Mouse (Mus musculus): ENCODE data around the gene Usp19.

Gene Usp19

DNA sequence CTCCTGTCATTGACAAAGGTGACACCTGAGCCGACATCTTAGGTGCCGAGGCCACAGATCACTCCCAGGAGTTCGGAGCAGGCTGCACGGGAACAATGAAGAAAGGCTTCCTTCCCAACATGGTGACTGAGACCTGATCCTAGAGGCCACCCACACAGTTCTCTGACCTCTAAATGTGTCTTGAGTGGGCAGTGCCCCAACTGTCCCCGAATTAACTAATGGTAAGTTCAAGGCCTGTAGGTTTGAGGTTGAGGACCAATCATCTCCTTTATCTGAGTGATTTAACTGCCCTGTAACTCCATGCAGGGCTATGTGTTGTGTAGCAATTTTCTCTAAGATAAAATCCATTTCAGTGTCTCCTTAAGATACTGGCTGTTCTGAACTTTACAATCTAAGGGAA, 21.0 kb upstream of the Usp19 start:
- DNase-seq (ENCODE audit: low spot score), result no peak

DNA sequence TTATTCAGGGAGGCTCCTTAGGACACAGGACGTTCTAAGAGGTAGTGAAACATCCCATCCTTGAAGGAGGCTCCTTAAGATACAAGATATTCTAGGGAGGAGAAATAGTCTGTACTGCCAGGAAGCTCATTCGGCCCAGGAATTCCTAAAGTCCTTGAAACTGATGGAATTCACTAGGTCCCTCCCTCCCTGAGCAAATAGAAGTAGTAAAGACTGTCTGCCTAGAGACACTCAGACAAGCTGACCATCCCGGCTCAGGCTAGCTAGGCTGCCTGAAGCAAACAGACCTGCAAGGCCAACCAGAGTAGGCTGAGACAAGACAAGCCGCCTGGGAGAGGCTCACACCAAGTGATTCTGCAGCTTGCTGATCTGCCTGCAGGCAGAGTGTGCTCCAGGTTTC, 20.6 kb upstream of the Usp19 start:
- peak; percentile 76 for DNase-seq (ENCODE audit: low spot score)

DNA sequence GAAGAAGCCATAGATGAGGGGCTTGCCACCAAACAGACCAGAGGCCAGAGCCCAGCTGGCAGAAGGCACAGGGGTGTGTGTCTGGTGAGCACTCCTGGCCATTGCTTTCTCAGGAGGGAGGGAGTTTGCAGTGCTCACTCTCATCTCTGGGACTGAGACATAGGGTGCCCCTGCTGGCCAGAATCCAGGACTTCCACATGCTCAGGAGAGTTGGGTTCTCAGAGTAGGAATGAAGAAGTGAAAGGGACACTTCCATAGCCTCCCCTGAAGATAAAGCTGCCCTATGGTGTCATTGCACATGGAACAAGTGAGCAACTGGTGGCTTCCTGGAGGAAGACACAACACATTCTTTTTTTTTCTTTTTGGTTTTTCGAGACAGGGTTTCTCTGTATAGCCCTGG, 15.9 kb upstream of the Usp19 start:
- DNase-seq (ENCODE audit: low spot score), result no peak

GRCm38 (mm10) chr9:108478638-108479156, 11.7 kb upstream of the Usp19 start:
- peak; percentile 91 for DNase-seq (ENCODE audit: low spot score)

DNA sequence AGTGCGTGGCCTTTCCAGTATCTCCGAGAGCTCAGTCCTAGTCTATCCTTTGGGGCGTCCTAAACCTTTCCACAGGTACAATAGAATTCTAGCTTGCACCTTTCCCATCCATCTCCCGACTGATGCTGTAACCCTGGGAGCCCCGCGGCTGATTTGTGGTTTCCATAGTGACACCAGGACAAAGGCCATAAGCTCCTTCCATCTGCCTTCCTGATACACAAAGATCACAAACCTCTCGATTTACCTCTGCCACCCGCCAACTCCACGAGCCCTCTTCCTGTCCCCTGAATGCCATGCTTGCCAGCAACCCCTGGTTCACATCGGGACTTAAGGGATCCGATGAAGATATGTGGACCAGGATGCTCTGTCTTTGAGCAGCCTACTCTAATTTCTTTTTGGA, 11.2 kb upstream of the Usp19 start:
- DNase-seq (ENCODE audit: low spot score), result no peak

DNA sequence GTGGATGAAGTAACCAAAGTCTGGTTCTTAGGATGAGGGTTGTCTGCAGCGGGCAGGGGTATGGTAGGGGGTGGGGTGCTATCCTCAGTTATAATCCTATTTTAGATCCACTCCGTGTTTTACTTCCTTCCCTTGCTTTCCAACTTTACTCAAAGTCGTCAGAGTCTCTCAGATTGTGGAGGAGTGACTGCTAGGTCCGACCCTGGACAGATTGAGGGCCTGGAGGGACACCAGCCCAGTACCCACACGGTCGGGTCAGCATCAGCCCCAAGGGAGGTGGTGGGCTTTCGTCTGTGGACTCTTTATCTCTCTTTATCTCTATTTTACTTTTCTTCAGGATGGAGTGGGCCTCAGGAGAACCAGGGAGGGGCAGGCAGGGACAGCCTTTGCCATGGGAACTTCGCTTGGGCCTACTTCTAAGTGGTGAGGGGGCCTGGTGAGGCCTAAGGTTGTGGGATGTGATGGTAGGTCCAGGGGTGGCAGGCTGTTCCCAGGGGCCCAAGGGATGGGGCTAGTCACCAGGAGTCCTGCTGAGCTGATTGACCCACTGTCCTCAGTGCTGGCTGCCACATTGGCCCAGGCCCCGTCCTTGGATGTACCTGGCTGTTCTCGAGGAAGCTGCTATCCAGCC, 10.6 kb upstream of the Usp19 start, which contains the start of gene Lamb2:
Gene Lamb2 (plus strand): TSS at position 16 of the 631 bp plus-strand sequence.
- peak; percentile 72 for DNase-seq (ENCODE audit: low spot score)

DNA sequence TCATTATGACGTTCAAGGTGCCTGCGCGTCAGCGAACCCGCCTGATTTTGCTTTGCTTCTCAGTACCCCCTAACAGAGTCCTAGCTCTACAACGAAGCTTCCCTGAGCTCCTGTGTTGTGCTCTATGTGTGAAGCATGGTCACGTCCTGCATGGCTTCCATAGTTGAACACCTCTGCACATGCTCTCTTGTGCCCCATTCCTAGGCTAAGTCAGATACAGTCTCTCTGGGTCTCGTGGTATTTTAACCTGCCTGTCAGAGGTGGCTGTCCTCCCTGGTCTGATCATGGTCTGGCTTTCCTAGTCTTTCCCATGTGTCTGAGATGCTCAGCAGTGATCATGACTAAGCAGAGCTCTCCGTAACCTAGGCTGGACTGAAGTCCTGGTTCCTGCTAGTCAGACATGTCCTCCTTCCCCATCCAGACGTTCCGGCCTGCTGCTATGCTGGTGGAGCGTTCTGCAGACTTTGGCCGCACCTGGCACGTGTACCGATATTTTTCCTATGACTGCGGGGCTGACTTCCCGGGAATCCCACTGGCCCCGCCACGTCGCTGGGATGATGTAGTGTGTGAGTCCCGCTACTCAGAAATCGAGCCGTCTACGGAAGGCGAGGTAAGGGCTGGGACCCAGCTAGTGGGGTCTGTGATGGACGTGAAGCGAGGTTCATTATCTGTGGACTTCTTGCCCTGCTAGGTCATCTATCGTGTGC, 9.4 kb upstream of the Usp19 start:
- DNase-seq (ENCODE audit: low spot score), result no peak

DNA sequence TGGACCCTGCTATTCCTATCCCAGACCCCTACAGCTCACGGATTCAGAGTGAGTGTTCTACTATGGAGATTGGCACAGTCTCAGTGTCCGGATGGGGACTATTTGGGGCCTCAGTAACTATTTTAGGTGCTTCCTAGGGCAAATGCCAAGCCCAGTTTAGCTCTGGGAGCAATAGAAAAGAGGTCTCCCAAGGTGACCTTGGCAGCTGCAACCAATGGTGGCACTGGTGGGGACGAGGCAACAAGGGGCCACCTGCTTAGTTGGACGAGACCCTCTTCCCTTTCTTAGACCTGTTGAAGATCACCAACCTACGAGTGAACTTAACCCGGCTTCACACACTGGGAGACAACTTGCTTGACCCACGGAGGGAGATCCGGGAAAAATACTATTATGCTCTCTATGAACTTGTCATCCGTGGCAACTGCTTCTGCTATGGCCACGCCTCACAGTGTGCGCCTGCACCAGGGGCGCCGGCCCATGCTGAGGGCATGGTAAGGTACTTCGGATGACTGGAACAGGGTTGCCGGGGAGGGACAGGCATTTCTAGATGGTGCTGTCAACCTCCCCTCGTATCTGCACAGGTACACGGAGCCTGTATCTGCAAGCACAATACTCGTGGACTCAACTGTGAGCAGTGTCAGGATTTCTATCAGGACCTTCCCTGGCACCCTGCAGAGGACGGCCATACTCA, 8.7 kb upstream of the Usp19 start:
- no peak for DNase-seq (ENCODE audit: low spot score)

DNA sequence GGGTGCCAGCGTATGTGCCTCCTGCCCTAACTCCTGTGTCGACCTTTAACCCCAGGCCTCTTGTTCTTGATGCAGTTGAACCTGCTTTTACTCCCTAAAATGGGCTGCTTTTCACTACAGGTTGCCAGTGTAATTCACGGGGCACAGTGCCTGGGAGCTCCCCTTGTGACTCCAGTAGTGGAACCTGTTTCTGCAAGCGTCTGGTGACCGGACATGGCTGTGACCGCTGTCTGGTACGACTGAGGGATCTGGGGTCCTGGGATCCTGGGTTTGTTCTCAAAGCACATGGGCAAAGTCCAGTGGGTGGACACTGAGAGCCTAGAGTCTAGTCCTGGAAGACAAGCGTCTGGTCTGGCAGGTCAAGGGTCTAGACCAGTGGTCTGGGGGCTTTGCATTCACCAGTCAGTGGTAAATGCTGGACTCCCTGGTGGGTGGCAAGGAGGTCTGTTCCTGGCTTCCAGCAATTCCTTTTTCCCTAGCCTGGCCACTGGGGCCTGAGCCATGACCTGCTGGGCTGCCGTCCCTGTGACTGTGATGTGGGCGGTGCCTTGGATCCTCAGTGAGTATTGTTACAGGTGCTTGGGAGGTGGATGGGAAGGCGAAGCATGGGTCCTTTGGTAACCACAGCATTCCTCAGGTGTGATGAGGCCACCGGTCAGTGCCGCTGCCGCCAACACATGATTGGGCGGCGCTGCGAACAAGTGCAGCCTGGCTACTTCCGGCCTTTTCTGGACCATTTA, 7.2 kb upstream of the Usp19 start:
- DNase-seq (ENCODE audit: low spot score), result peak; percentile 72

- peak; percentile 36 for DNase-seq (ENCODE audit: low spot score)
These were observed 6.4 kb upstream of the Usp19 start for GRCm38 (mm10) chr9:108484021-108484420.

DNA sequence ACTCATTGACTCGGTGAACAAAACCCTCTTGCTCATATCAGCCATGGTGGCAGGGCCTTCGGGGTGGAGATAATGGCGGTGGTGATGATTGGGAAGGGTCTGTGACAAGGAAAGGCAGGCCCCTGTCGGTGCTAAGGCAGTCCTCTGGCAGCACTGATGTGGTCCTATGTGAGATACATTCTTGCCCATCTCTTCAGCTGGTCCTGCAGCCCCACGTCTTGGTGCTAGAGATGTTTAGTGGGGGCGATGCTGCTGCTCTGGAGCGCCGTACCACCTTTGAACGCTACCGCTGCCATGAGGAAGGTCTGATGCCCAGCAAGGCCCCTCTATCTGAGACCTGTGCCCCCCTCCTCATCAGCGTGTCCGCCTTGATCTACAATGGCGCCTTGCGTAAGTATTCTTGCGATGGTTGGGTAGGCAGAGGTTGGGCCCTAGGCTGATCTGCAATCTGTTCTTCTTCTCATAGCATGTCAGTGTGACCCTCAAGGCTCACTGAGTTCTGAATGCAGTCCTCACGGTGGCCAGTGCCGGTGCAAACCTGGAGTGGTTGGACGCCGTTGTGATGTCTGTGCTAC, 5.0 kb upstream of the Usp19 start:
- DNase-seq (ENCODE audit: low spot score), result no peak

DNA sequence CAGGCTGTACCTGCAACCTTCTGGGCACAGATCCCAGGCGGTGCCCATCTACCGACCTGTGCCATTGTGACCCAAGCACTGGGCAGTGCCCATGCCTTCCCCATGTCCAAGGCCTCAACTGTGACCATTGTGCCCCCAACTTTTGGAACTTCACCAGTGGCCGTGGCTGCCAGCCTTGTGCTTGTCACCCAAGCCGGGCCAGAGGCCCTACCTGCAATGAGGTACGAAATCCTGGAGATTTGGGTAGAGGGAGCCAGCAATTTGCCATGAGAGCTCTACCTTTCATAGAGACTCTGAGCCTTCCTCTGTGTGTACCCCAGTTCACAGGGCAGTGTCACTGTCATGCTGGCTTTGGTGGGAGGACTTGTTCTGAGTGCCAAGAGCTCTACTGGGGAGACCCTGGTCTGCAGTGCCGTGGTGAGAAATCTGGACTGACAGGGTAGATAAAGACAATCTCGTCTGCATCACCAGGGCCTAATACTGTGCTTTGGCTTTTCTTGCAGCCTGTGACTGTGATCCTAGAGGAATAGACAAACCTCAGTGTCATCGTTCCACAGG, 3.4 kb upstream of the Usp19 start:
- DNase-seq (ENCODE audit: low spot score), result no peak

- DNase-seq (ENCODE audit: low spot score), result no peak
These were observed 2.0 kb upstream of the Usp19 start for GRCm38 (mm10) chr9:108488403-108488802.

GRCm38 (mm10) chr9:108489215-108489614, 1.2 kb upstream of the Usp19 start:
- no peak for DNase-seq (ENCODE audit: low spot score)

DNA sequence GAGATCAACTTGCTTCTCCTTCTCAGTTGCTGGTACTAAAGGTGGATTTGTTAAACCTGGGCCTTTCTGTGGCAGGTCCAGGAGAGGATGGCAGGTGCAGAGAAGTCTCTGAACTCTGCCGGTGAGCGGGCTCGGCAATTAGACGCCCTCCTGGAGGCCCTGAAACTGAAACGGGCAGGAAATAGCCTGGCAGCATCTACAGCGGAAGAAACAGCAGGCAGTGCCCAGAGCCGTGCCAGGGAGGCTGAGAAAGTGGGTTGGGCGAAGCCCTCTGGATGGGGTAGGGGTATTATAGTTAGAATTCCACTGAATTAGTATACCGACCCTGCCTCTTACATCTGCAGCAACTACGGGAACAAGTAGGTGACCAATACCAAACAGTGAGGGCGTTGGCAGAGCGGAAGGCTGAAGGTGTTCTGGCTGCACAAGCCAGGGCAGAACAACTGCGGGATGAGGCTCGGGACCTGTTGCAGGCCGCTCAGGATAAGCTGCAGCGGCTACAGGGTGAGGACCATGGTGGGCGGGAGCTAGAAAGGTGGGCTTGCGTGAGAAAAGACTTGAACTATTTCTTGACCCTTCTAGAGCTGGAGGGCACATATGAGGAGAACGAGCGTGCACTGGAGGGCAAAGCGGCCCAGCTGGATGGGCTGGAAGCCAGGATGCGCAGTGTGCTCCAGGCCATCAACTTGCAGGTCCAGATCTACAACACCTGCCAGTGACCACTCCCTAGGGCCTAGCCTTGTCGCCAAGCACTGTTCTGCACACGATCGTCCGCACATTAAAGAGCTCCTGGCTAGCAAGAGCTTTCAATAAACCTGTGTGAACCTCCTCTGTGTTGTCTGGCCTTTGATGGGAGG, 472 bp upstream of the Usp19 start:
- DNase-seq (ENCODE audit: low spot score), result no peak

- DNase-seq (ENCODE audit: low spot score), result no peak
These were observed 831 bp downstream of the Usp19 start for GRCm38 (mm10) chr9:108491286-108491580.

DNA sequence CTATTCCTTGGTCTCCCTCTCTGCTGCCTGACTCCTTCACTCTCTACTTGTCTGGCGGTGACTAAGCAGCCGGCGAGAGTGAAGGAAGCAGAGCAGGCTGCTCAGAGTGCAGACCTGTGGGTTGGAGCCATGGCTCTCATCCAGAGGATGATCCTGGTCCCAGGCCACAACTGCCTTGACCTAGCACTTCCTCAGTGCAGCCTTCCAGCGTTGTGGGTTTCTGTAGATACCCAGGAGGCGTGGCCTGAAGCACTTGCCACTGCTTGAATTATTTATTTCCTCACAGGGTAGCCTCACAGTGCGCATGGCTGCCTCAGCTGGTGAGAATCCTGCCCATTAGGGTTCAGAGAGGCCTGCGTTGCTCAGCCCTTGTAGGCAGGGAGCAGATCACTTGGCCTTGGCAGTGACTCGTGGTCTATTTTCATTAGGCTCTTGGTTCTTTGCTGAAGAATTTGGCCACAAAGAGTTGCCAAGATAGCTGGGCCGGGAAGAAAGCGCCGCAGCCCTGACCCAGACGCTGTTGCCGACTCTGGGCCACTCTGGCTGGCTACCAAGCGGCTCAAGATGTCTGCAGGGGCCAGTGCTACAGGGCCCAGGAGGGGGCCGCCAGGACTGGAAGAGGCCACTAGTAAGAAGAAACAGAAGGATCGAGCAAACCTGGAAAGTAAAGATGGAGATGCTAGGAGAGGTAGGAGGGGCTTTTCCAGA, 1.8 kb downstream of the Usp19 start:
- DNase-seq (ENCODE audit: low spot score), result no peak

DNA sequence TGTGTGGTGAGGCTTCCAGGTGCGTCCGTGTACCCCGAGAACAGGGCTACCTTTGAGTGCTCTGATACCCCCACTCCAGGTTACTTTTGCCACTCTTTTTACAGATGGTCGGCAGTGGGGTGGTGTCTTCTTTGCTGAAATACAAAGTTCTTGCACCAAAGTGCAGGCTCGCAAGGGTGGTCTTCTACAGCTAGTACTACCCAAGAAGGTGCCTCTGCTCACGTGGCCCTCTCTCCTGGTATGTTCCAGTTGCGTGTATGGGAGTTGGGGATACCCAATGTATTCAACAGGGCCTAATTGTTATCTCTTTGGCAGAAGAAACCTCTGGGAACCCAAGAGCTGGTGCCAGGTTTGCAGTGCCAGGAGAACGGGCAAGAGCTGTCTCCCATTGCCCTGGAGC, 2.8 kb downstream of the Usp19 start:
- DNase-seq (ENCODE audit: low spot score), result no peak

GRCm38 (mm10) chr9:108494146-108494825, 3.9 kb downstream of the Usp19 start:
- DNase-seq (ENCODE audit: low spot score), result no peak

DNA sequence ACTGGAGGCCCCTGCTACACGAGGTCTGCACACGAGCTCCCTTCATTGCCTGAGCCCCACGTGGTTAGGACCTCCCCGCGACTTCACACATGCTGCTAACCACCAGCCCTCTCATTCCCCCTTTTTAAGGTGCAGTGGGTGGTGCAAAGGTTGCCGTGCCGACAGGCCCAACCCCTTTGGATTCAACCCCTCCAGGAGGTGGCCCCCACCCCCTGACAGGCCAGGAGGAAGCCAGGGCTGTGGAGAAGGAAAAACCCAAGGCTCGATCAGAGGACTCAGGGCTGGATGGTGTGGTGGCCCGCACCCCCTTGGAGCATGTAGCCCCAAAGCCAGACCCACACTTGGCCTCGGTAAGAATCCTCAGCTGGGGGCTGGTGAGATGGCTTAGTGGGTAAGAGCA, 4.5 kb downstream of the Usp19 start:
- no peak for DNase-seq (ENCODE audit: low spot score)
